Mouse (Mus musculus) ES-E14 (cell line): ENCODE measurements around the gene Dctn2.

Source experiments
- CHD2 ChIP-seq: IDR thresholded peaks from 2 replicates; pipeline ENCODE4 v1.6.1; 2014; ENCODE audit warnings: mild to moderate bottlenecking, low read depth, low read length, inconsistent platforms
- ZC3H11A ChIP-seq: IDR thresholded peaks from 2 replicates; pipeline ENCODE4 v1.6.1; 2012; ENCODE audit warnings: low read depth, mild to moderate bottlenecking, inconsistent platforms, low read length, borderline replicate concordance

GRCm38 (mm10) chr10:127225732-127226131 is 40.4 kb upstream of the Dctn2 start:
- TF ChIP-seq CHD2 (no peak), ZC3H11A (no peak)
